Mouse (Mus musculus): ENCODE data around the gene Gpr25. TPM values are rescaled to one million over a fixed set of nuclear protein-coding genes. Genes with fewer than 3 reads are reported as not detected.

Gene Gpr25
- polyA plus RNA-seq, 1 experiment from 2014 or later: not detected

DNA sequence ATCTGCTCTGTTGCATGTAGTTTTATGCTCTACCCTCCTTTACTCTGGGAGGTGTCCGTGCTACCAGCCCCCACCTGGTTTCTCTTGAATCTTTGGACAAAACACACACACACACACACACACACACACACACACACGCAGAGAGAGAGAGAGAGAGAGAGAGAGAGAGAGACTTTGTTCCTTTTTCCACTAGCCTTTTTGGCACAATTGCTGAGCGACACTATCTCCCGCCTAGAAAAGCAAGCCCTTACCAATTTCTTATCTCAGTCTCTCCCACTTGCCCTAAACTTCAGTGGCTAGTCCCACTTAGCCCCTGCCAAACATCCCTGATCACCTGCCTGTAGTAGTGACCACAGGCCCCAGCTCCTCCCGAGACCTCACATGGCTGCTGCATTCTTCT is 16.2 kb downstream of the Gpr25 start:
- Histone ChIP-seq H3K9me3 (ENCODE audit: control insufficient read depth, low read length) (no peaks in the 10 kb centered on the region), H3K36me3 (ENCODE audit: control insufficient read depth, insufficient read depth) (no peaks in the 10 kb centered on the region), H3K4me3 (replicated peaks; ENCODE audit: low read length) (no peak overlapping the region), H3K9ac (replicated peaks; ENCODE audit: low read depth, low read length) (no peak overlapping the region), H3K4me2 (ENCODE audit: low read length) (no peak overlapping the region), H3K4me1 (replicated peaks; ENCODE audit: control insufficient read depth, insufficient read depth, low read length) (no peaks in the 10 kb centered on the region), H3K27ac (ENCODE audit: low read length) (no peak overlapping the region), H3K27me3 (replicated peaks; ENCODE audit: control insufficient read depth, insufficient read depth, low read length) (no peaks in the 10 kb centered on the region)
- WGBS: 88% methylated on average over 4 of the region's 5 CpGs
- no peak for ATAC-seq

GRCm38 (mm10) chr1:136241801-136242200 is 18.9 kb downstream of the Gpr25 start:
- Histone ChIP-seq H3K36me3 (ENCODE audit: control insufficient read depth, insufficient read depth) (no peaks in the 10 kb centered on the region), H3K27ac (ENCODE audit: low read length) (no peak overlapping the region), H3K9ac (replicated peaks; ENCODE audit: low read depth, low read length) (no peak overlapping the region), H3K4me1 (replicated peaks; ENCODE audit: control insufficient read depth, insufficient read depth, low read length) (no peaks in the 10 kb centered on the region), H3K9me3 (ENCODE audit: control insufficient read depth, low read length) (no peaks in the 10 kb centered on the region), H3K4me2 (ENCODE audit: low read length) (no peak overlapping the region), H3K27me3 (replicated peaks; ENCODE audit: control insufficient read depth, insufficient read depth, low read length) (no peaks in the 10 kb centered on the region), H3K4me3 (replicated peaks; ENCODE audit: low read length) (no peak overlapping the region)
- no peak for ATAC-seq
- WGBS: 86% methylated on average over 7 of the region's 7 CpGs

DNA sequence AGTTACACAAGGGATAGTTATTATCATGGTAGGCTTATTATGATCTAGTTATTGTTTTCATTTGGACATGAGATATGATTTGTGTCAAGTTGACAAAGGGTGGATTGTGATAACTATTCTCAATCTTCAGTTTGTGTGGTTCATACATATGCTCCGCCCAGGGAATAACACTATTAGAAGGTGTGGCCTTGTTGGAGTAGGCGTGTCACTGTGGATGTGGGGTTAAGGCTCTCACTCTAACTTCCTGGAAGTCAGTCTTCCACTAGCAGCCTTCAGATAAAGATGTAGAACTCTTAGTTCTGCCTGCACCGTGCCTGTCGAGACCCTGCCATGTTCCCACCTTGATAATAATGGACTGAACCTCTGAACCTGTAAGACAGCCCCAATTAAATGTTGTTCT is 22.2 kb downstream of the Gpr25 start:
- H3K4me1 ChIP-seq (replicated peaks; ENCODE audit: control insufficient read depth, insufficient read depth, low read length): no peaks in the 10 kb centered on the region; the same call in 1 of the 2 replicates
- no peak overlapping the region for H3K9ac ChIP-seq (replicated peaks; ENCODE audit: low read depth, low read length)
- no peak for ATAC-seq
- no peak overlapping the region for H3K4me3 ChIP-seq (replicated peaks; ENCODE audit: low read length)
- no peaks in the 10 kb centered on the region for H3K27me3 ChIP-seq (replicated peaks; ENCODE audit: control insufficient read depth, insufficient read depth, low read length)
- no peaks in the 10 kb centered on the region for H3K9me3 ChIP-seq (ENCODE audit: control insufficient read depth, low read length)
- H3K27ac ChIP-seq (ENCODE audit: low read length): no peak overlapping the region
- no peak overlapping the region for H3K4me2 ChIP-seq (ENCODE audit: low read length)
- WGBS: 90% methylated on average over 4 of the region's 4 CpGs
- no peaks in the 10 kb centered on the region for H3K36me3 ChIP-seq (ENCODE audit: control insufficient read depth, insufficient read depth)

DNA sequence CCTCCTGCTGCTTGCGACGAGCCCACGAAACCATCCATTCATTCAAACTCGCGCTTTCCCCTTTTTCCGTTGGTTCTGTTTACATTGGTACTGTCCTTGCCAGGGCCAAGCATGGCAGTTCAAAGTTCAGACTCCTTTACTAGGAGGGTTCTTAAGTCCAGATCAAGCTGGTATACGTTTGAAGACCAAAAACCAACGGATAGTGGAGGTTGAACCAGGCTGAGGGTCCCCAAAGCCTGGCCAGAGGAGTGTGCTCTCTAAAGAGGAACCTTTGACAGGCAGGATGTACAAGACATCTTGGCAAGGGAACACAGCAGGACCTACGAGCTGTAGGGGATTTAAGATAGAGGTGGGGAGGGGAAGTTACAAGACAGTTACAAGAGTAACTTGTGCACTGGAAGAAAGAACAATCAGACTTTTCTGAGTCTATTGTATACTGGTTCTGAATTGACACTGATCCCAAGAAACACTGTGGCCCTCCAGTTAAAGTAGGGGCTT is 26.0 kb downstream of the Gpr25 start:
- Histone ChIP-seq H3K4me1 (replicated peaks; ENCODE audit: control insufficient read depth, insufficient read depth, low read length) (peaks cover 31% of the 10 kb centered on the region), H3K27ac (ENCODE audit: low read length) (no peak overlapping the region), H3K36me3 (ENCODE audit: control insufficient read depth, insufficient read depth) (no peaks in the 10 kb centered on the region), H3K4me3 (replicated peaks; ENCODE audit: low read length) (peak overlapping the region; percentile 72), H3K9me3 (ENCODE audit: control insufficient read depth, low read length) (no peaks in the 10 kb centered on the region), H3K4me2 (ENCODE audit: low read length) (peak overlapping the region; percentile 88), H3K27me3 (replicated peaks; ENCODE audit: control insufficient read depth, insufficient read depth, low read length) (no peaks in the 10 kb centered on the region), H3K9ac (replicated peaks; ENCODE audit: low read depth, low read length) (peak overlapping the region; percentile 65)
- ATAC-seq: no peak; the same call in 1 of the 2 replicates
- WGBS: under 1% methylated on average over 9 of the region's 9 CpGs

DNA sequence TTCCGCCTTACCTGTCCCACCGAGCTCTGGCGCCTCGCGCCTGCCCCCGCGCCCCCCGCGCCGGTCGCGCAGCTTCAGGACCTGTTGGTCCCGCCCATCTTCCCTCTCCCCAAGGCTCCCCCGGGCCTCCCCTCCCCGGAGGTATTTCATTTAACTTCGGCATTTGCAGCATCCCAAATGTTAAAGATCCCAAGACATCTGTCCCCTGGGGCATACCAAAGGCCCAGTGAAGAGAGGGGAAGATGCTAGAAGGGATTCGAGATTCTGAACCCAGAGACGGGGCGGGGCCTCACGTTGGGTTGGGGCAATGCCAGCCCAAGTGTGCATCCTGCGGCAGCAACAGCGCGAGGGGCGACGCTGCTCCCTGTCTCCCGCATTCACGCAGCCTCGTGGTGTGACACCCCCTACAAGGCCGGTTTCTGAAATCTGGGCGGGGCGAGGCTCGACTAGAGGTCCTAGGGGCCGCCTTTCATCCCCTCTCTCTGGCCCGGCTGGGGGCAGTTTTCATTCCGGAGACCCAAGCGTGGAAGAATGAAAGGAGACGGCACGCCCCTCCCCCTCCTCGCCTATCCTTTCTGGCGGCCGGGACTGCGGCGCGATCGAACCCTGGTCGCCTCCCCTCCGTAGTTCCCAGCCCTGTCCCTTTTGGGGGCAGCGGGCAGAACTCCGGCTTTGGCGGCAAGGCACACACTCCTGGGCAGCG is 26.6 kb downstream of the Gpr25 start, which contains the start of gene Inava:
Gene Inava (minus strand): TSS at position 373 of the 703 bp plus-strand sequence.
- Histone ChIP-seq H3K9me3 (ENCODE audit: control insufficient read depth, low read length) (no peaks in the 10 kb centered on the region), H3K4me3 (replicated peaks; ENCODE audit: low read length) (peak within 1 kb of the TSS; percentile 72), H3K4me2 (ENCODE audit: low read length) (peak within 1 kb of the TSS; percentile 88), H3K9ac (replicated peaks; ENCODE audit: low read depth, low read length) (peak within 1 kb of the TSS; percentile 65), H3K27me3 (replicated peaks; ENCODE audit: control insufficient read depth, insufficient read depth, low read length) (no peaks in the 10 kb centered on the region), H3K27ac (ENCODE audit: low read length) (peak within 1 kb of the TSS; percentile 19), H3K4me1 (replicated peaks; ENCODE audit: control insufficient read depth, insufficient read depth, low read length) (peaks cover 36% of the 10 kb centered on the region), H3K36me3 (ENCODE audit: control insufficient read depth, insufficient read depth) (no peaks in the 10 kb centered on the region)
- ATAC-seq: peak; percentile 83
- 0% methylated on average over 45 of the region's 51 CpGs for WGBS

- Histone ChIP-seq H3K9me3 (ENCODE audit: control insufficient read depth, low read length) (no peaks in the 10 kb centered on the region), H3K27me3 (replicated peaks; ENCODE audit: control insufficient read depth, insufficient read depth, low read length) (no peaks in the 10 kb centered on the region), H3K4me3 (replicated peaks; ENCODE audit: low read length) (peak overlapping the region; percentile 72), H3K36me3 (ENCODE audit: control insufficient read depth, insufficient read depth) (no peaks in the 10 kb centered on the region), H3K27ac (ENCODE audit: low read length) (no peak overlapping the region; the same call in 1 of the 2 replicates), H3K4me2 (ENCODE audit: low read length) (peak overlapping the region; percentile 88), H3K9ac (replicated peaks; ENCODE audit: low read depth, low read length) (peak overlapping the region; percentile 65), H3K4me1 (replicated peaks; ENCODE audit: control insufficient read depth, insufficient read depth, low read length) (peaks cover 44% of the 10 kb centered on the region)
- ATAC-seq: no peak; the same call in 1 of the 2 replicates
- under 1% methylated on average over 23 of the region's 23 CpGs for WGBS
These were observed 27.5 kb downstream of the Gpr25 start for GRCm38 (mm10) chr1:136232986-136233790.

- no peaks in the 10 kb centered on the region for H3K9me3 ChIP-seq (ENCODE audit: control insufficient read depth, low read length)
- H3K27ac ChIP-seq (ENCODE audit: low read length): no peak overlapping the region
- H3K27me3 ChIP-seq (replicated peaks; ENCODE audit: control insufficient read depth, insufficient read depth, low read length): no peaks in the 10 kb centered on the region
- H3K4me3 ChIP-seq (replicated peaks; ENCODE audit: low read length): peak overlapping the region; percentile 72
- peak overlapping the region; percentile 65 for H3K9ac ChIP-seq (replicated peaks; ENCODE audit: low read depth, low read length)
- peaks cover 44% of the 10 kb centered on the region for H3K4me1 ChIP-seq (replicated peaks; ENCODE audit: control insufficient read depth, insufficient read depth, low read length)
- ATAC-seq: no peak
- WGBS: 2% methylated on average over 9 of the region's 9 CpGs
- H3K36me3 ChIP-seq (ENCODE audit: control insufficient read depth, insufficient read depth): no peaks in the 10 kb centered on the region
- H3K4me2 ChIP-seq (ENCODE audit: low read length): peak overlapping the region; percentile 88
These were observed 28.3 kb downstream of the Gpr25 start for GRCm38 (mm10) chr1:136232285-136232926.

DNA sequence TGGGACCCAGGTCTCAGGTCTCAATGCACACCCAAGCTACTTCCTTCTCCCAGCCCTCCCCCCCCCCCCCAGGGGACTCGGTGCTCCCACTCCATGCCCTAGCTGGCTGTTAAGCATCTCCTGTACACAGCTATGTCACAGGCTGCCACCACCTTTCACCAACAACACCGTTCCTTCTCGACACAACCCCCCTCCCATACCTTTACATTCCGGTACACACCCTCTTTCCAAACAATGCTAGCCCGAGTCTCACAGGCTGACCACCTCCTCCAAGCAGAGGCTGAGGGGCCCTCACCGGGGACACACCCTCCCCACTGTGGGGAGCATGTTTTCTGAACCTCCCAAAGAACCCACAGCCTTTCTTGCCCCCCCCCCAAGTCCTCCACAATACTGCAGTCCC is 29.1 kb downstream of the Gpr25 start:
- H3K4me2 ChIP-seq (ENCODE audit: low read length): peak overlapping the region; percentile 88
- no peak overlapping the region for H3K27ac ChIP-seq (ENCODE audit: low read length)
- ATAC-seq: no peak
- H3K4me1 ChIP-seq (replicated peaks; ENCODE audit: control insufficient read depth, insufficient read depth, low read length): peaks cover 44% of the 10 kb centered on the region
- H3K27me3 ChIP-seq (replicated peaks; ENCODE audit: control insufficient read depth, insufficient read depth, low read length): no peaks in the 10 kb centered on the region
- no peaks in the 10 kb centered on the region for H3K9me3 ChIP-seq (ENCODE audit: control insufficient read depth, low read length)
- H3K9ac ChIP-seq (replicated peaks; ENCODE audit: low read depth, low read length): peak overlapping the region; percentile 27; the same call in 1 of the 2 replicates
- 6% methylated on average over 5 of the region's 6 CpGs for WGBS
- peak overlapping the region; percentile 72 for H3K4me3 ChIP-seq (replicated peaks; ENCODE audit: low read length)
- no peaks in the 10 kb centered on the region for H3K36me3 ChIP-seq (ENCODE audit: control insufficient read depth, insufficient read depth)

DNA sequence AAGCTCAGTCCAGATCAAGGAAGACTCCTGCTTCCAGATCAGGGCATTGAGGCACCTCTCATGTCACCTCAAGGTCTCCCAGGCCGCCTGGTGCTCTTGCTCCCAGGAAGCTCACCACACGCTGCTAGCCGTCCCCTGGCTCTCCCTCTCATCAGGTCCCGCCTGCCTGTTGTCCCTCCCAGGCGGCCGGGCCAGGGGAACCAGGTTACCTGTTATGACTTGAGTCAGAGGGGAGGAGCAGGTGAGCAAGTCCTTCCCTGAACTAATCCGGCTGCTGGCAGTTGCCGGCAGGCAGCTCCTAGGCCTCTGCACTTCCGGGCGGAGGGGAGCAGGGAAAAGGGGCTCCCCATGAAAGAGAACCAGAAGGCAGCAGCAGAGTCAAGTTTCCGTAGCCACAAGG is 30.5 kb downstream of the Gpr25 start:
- no peak overlapping the region for H3K4me2 ChIP-seq (ENCODE audit: low read length)
- no peak for ATAC-seq

More for the DNA sequence above, 30.5 kb downstream of the Gpr25 start:
- WGBS: 34% methylated on average over 11 of the region's 11 CpGs
- H3K9ac ChIP-seq (replicated peaks; ENCODE audit: low read depth, low read length): no peak overlapping the region
- H3K4me3 ChIP-seq (replicated peaks; ENCODE audit: low read length): no peak overlapping the region
- H3K4me1 ChIP-seq (replicated peaks; ENCODE audit: control insufficient read depth, insufficient read depth, low read length): peaks cover 44% of the 10 kb centered on the region
- no peak overlapping the region for H3K27ac ChIP-seq (ENCODE audit: low read length)
- no peaks in the 10 kb centered on the region; the same call in 1 of the 2 replicates for H3K36me3 ChIP-seq (ENCODE audit: control insufficient read depth, insufficient read depth)
- H3K9me3 ChIP-seq (ENCODE audit: control insufficient read depth, low read length): no peaks in the 10 kb centered on the region
- no peaks in the 10 kb centered on the region for H3K27me3 ChIP-seq (replicated peaks; ENCODE audit: control insufficient read depth, insufficient read depth, low read length)

Measured in forebrain, embryonic 16.5 days (tissue).